26 mouse cellular contexts compared by ENCODE assay signal in the genomic region with DNA sequence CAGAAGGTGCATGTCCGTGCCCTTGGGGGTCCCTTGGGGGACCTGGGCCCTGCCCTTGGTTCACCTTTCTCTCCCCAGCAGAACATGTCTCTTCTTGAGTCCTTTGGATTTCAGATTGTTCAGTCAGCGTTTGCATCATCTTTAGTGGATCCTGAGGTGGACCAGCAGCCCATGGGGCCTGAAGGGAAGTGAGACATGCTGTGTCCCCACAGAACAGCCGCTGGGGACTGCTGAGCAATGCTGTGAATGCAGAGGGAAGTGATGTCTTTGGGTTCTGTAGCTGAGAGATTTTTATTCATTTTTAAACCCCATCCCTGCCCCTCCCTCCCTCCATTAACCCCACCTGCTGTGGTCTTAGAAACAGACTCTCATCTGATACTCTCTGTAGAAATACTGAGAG. TPM values are rescaled to one million over a fixed set of nuclear protein-coding genes. Genes with fewer than 3 reads are reported as not detected.
DNase-seq lines count a peak whose midpoint lies in the region; ATAC-seq and TF ChIP-seq lines count a peak whose summit lies in the region.
"Had no signal": no experiment of that assay in that cellular context is flagged by ENCODE, and none has a peak within 500 bp of the region (broad histone marks: within the 10 kb centered on the region; RNA-seq: fewer than 3 reads in every experiment).

No protein-coding gene starts in this region.

- H3K27me3 ChIP-seq in CH12.LX (replicated peaks) = no peaks in the 10 kb centered on the region
- no peaks in the 10 kb centered on the region for H3K27me3 ChIP-seq in hindbrain, embryonic 10.5 days (ENCODE audit: insufficient read depth, poor library complexity, severe bottlenecking)
- H3K27me3 ChIP-seq: embryonic facial prominence, embryonic 13.5 days; embryonic facial prominence, embryonic 15.5 days; forebrain, embryonic 12.5 days had no signal

- TF ChIP-seq POLR2A in CH12.LX (IDR thresholded peaks at IDR 0.05; ENCODE audit: low read depth, low read length) = no peak

- DNase-seq in 416B (ENCODE audit: low read depth) (peak; percentile 35), CH12.LX (ENCODE audit: extremely low read depth) (peak; percentile 83), adipocyte (ENCODE audit: low spot score) (no peak)
- no peak for DNase-seq in frontal cortex, postnatal 25 days (ENCODE audit: low spot score in 2 of 2)
- no peak for DNase-seq in hindbrain, embryonic 10.5 days (ENCODE audit: low spot score)
- DNase-seq: adrenal gland, adult 8-10 months; adrenal gland, postnatal 14 days; adrenal gland, postnatal 36 days; B cell, adult 2 months; cerebellum, adult 11 months; cerebellum, adult 18-20 months; cerebellum, adult 8-10 months; cerebellum, adult 9-11 months; cerebellum, postnatal 14 days; cerebellum, postnatal 36 days; embryo, embryonic 11 days had no signal

- H3K9ac ChIP-seq in CH12.LX (ENCODE audit: insufficient read depth, low read depth) = no peak overlapping the region
- H3K9ac ChIP-seq: embryonic facial prominence, embryonic 13.5 days; embryonic facial prominence, embryonic 15.5 days; forebrain, embryonic 12.5 days had no signal

- peak; percentile 83 for ATAC-seq in granulocyte monocyte progenitor cell, adult 5-6 weeks (replicated peaks; ENCODE audit: poor library complexity, severe bottlenecking)
- peak; percentile 49 for ATAC-seq in megakaryocyte progenitor cell, adult 5-6 weeks (replicated peaks; ENCODE audit: poor library complexity)
- ATAC-seq: CD4-positive, CD25-positive, alpha-beta regulatory T cell, adult 4 months; forebrain, embryonic 14.5 days; forebrain, embryonic 16.5 days had no signal

- peaks cover 52 to 95% of the 10 kb centered on the region in 2 experiments for H3K36me3 ChIP-seq in CH12.LX (replicated peaks in 1 of 2; ENCODE audit: control insufficient read depth in 1 of 2, insufficient read depth in 1 of 2, low read length in 1 of 2)
- H3K36me3 ChIP-seq in hindbrain, embryonic 10.5 days = peaks cover 100% of the 10 kb centered on the region

- H3K4me2 ChIP-seq in CH12.LX (ENCODE audit: insufficient read depth, low read depth, poor library complexity, severe bottlenecking) = no peak overlapping the region
- H3K4me2 ChIP-seq: embryonic facial prominence, embryonic 13.5 days; embryonic facial prominence, embryonic 15.5 days; forebrain, embryonic 12.5 days had no signal

- no peaks in the 10 kb centered on the region for H3K79me2 ChIP-seq in CH12.LX (replicated peaks; ENCODE audit: control insufficient read depth, extremely low read depth, insufficient read depth, poor library complexity, severe bottlenecking)

- no peak overlapping the region for H3K4me3 ChIP-seq in CH12.LX (replicated peaks in 1 of 3; ENCODE audit: low read depth in 2 of 3, low read length in 2 of 3, poor library complexity in 1 of 3)
- no peak overlapping the region for H3K4me3 ChIP-seq in hindbrain, embryonic 10.5 days
- H3K4me3 ChIP-seq: embryonic facial prominence, embryonic 13.5 days; embryonic facial prominence, embryonic 15.5 days; erythroblast, embryonic 14.5 days; forebrain, embryonic 10.5 days; forebrain, embryonic 12.5 days had no signal

- in situ Hi-C loops in CH12.LX (cut with MboI; ENCODE audit: low pct_ligation_motif_present, low pct_unique_long_range_greater_than_20kb, low sequenced_read_pairs) = no loop called here

- H3K9me3 ChIP-seq in CH12.LX (replicated peaks; ENCODE audit: low read length) = no peaks in the 10 kb centered on the region
- no peaks in the 10 kb centered on the region for H3K9me3 ChIP-seq in hindbrain, embryonic 10.5 days
- H3K9me3 ChIP-seq: embryonic facial prominence, embryonic 13.5 days; embryonic facial prominence, embryonic 15.5 days; forebrain, embryonic 10.5 days; forebrain, embryonic 12.5 days had no signal

- 93% methylated on average over 3 of the region's 3 CpGs for WGBS in hindbrain, embryonic 10.5 days

- TF ChIP-seq RAD21 in CH12.LX (IDR thresholded peaks at IDR 0.05; ENCODE audit: low read depth, low read length) = no peak

- peak overlapping the region; percentile 65 for H3K27ac ChIP-seq in CH12.LX (ENCODE audit: insufficient read depth, low read depth)
- no peak overlapping the region for H3K27ac ChIP-seq in hindbrain, embryonic 10.5 days
- H3K27ac ChIP-seq: embryonic facial prominence, embryonic 13.5 days; embryonic facial prominence, embryonic 15.5 days; forebrain, embryonic 10.5 days; forebrain, embryonic 12.5 days had no signal

- TF ChIP-seq CTCF in CH12.LX (conservative IDR thresholded peaks at IDR 0.05 in 1 of 2, IDR thresholded peaks at IDR 0.05 in 1 of 2; ENCODE audit: low read depth in 2 of 2, low read length in 2 of 2) = no peak

- peaks cover 8 to 54% of the 10 kb centered on the region in 2 experiments; a peak in 3 of 4 replicates for H3K4me1 ChIP-seq in CH12.LX (ENCODE audit: control insufficient read depth in 1 of 2, insufficient read depth in 2 of 2)
- no peaks in the 10 kb centered on the region for H3K4me1 ChIP-seq in hindbrain, embryonic 10.5 days (replicated peaks)
- H3K4me1 ChIP-seq: embryonic facial prominence, embryonic 13.5 days; forebrain, embryonic 10.5 days; forebrain, embryonic 12.5 days had no signal

- dilution Hi-C loops in CH12.LX (cut with MboI; ENCODE audit: extremely low pct_ligation_motif_present, extremely low pct_unique_long_range_greater_than_20kb, low sequenced_read_pairs) = no loop called here

- 0 out of 2 replicates have a peak, but pooled peaks have one; percentile 35 for TF ChIP-seq EP300 in CH12.LX (IDR thresholded peaks at IDR 0.05; ENCODE audit: low read length)

TF ChIP-seq in CH12.LX, 34 proteins besides CTCF, POLR2A, EP300 and RAD21:
- peak; percentile 14; the same call in 1 of the 2 replicates for TF ChIP-seq ETS1 (conservative IDR thresholded peaks at IDR 0.05; ENCODE audit: low read depth, low read length)
- TF ChIP-seq E2F4 (IDR thresholded peaks at IDR 0.05; ENCODE audit: insufficient replicate concordance, low read depth, low read length) = no peak
- TF ChIP-seq SMC3 (IDR thresholded peaks at IDR 0.05; ENCODE audit: low read depth, low read length) = no peak
- no peak for TF ChIP-seq JUN (IDR thresholded peaks at IDR 0.05; ENCODE audit: insufficient read depth, low read depth, low read length)
- TF ChIP-seq MEF2A (IDR thresholded peaks at IDR 0.05; ENCODE audit: borderline replicate concordance, low read depth, low read length) = no peak
- TF ChIP-seq TCF12 (IDR thresholded peaks at IDR 0.05; ENCODE audit: low read depth, low read length) = no peak
- TF ChIP-seq MXI1 (IDR thresholded peaks at IDR 0.05; ENCODE audit: low read depth, low read length) = no peak
- TF ChIP-seq USF2 (conservative IDR thresholded peaks at IDR 0.05; ENCODE audit: low read depth, low read length) = no peak
- TF ChIP-seq IRF4 (IDR thresholded peaks at IDR 0.05; ENCODE audit: low read depth, low read length) = peak; percentile 59; the same call in 1 of the 2 replicates
- no peak for TF ChIP-seq SIN3A (IDR thresholded peaks at IDR 0.05; ENCODE audit: low read length)
- no peak for TF ChIP-seq GABPA (IDR thresholded peaks at IDR 0.05; ENCODE audit: insufficient replicate concordance, low read depth, low read length)
- TF ChIP-seq HCFC1 (IDR thresholded peaks at IDR 0.05; ENCODE audit: low read depth, low read length) = no peak
- TF ChIP-seq ZKSCAN1 (IDR thresholded peaks at IDR 0.05; ENCODE audit: borderline replicate concordance, low read depth, low read length) = no peak
- no peak for TF ChIP-seq CHD2 (IDR thresholded peaks at IDR 0.05; ENCODE audit: low read length)
- no peak for TF ChIP-seq NELFE (IDR thresholded peaks at IDR 0.05; ENCODE audit: low read depth, low read length)
- TF ChIP-seq MAZ (IDR thresholded peaks at IDR 0.05; ENCODE audit: low read depth, low read length) = no peak
TF ChIP-seq in CH12.LX: peak in this region for 2.

RNA-seq across cellular contexts. Expression of gene Patz1, which starts 19.2 kb away (rescaled TPM):
- total RNA-seq in CH12.LX (2012; rRNA removed) = 29.5 and 30.5 TPM in 2 replicates
- total RNA-seq in CH12.LX (2014; rRNA removed) = 30.8 and 31.5 TPM in 2 replicates
- polyA plus RNA-seq in CH12.LX (2012; ENCODE audit: insufficient read length, low read depth) = 35.3 and 37.4 TPM in 2 replicates
- 98.0 and 105 TPM in 2 replicates for total RNA-seq in granulocyte monocyte progenitor cell, adult 5-6 weeks (2014; fragmentation: Nextera tagmentation)
- 65.0 and 73.9 TPM in 2 replicates for total RNA-seq in granulocyte monocyte progenitor cell, adult 5-6 weeks (2017)
- total RNA-seq in megakaryocyte progenitor cell, adult 5-6 weeks (2015) = 69.4 and 77.3 TPM in 2 replicates
- total RNA-seq in megakaryocyte progenitor cell, adult 5-6 weeks (2017) = 66.4 and 72.5 TPM in 2 replicates
- 106 and 116 TPM in 2 replicates for polyA plus RNA-seq in hindbrain, embryonic 10.5 days (2016; fragmentation: Nextera tagmentation; extraction: Ambion mirVana)

RNA-seq across cellular contexts. Expression of gene Pik3ip1, which starts 22.3 kb away (rescaled TPM):
- total RNA-seq in CH12.LX (2012; rRNA removed) (1.3 and 2.6 TPM in 2 replicates), CH12.LX (2014; rRNA removed) (0.39 and 0.80 TPM in 2 replicates)
- polyA plus RNA-seq in CH12.LX (2012; ENCODE audit: insufficient read length, low read depth) = 1.3 and 1.9 TPM in 2 replicates
- 30.2 and 35.9 TPM in 2 replicates for total RNA-seq in granulocyte monocyte progenitor cell, adult 5-6 weeks (2014; fragmentation: Nextera tagmentation)
- 44.8 and 63.1 TPM in 2 replicates for total RNA-seq in granulocyte monocyte progenitor cell, adult 5-6 weeks (2017)
- 16.6 and 20.1 TPM in 2 replicates for total RNA-seq in megakaryocyte progenitor cell, adult 5-6 weeks (2015)
- 32.9 and 55.1 TPM in 2 replicates for total RNA-seq in megakaryocyte progenitor cell, adult 5-6 weeks (2017)
- 9.3 and 9.4 TPM in 2 replicates for polyA plus RNA-seq in hindbrain, embryonic 10.5 days (2016; fragmentation: Nextera tagmentation; extraction: Ambion mirVana)

RNA-seq across cellular contexts. Expression of gene Drg1, which starts 41.7 kb away (rescaled TPM):
- total RNA-seq in CH12.LX (2012; rRNA removed) (158 and 189 TPM in 2 replicates), CH12.LX (2014; rRNA removed) (439 and 480 TPM in 2 replicates)
- 249 and 267 TPM in 2 replicates for polyA plus RNA-seq in CH12.LX (2012; ENCODE audit: insufficient read length, low read depth)
- total RNA-seq in granulocyte monocyte progenitor cell, adult 5-6 weeks (2014; fragmentation: Nextera tagmentation) = 132 and 172 TPM in 2 replicates
- total RNA-seq in granulocyte monocyte progenitor cell, adult 5-6 weeks (2017) = 229 and 265 TPM in 2 replicates
- 253 and 258 TPM in 2 replicates for total RNA-seq in megakaryocyte progenitor cell, adult 5-6 weeks (2015)
- total RNA-seq in megakaryocyte progenitor cell, adult 5-6 weeks (2017) = 196 and 234 TPM in 2 replicates
- 317 and 322 TPM in 2 replicates for polyA plus RNA-seq in hindbrain, embryonic 10.5 days (2016; fragmentation: Nextera tagmentation; extraction: Ambion mirVana)

Comparison
In these comparisons a context has a peak if more than half of its experiments do, and no peak if none do; other contexts are left out.
1. DNase-seq: peak in 416B (single experiment) and CH12.LX (single experiment); none in frontal cortex, postnatal 25 days (0 of 2), hindbrain, embryonic 10.5 days (single experiment) and adipocyte (single experiment).
2. RNA of gene Pik3ip1, which starts 22.3 kb away (total RNA-seq): 30.2 to 63.1 TPM in granulocyte monocyte progenitor cell, adult 5-6 weeks and 16.6 to 55.1 TPM in megakaryocyte progenitor cell, adult 5-6 weeks; 0.39 to 2.6 TPM in CH12.LX; every median in the first group is over 4 times any median in the second.